Mouse (Mus musculus): Measurements from ENCODE around the gene Neurl3.

GRCm38 (mm10) chr1:36258631-36259030 lies 15.8 kb downstream of the Neurl3 start:
- no peak for TF ChIP-seq ZKSCAN1 (IDR thresholded peaks at IDR 0.05; ENCODE audit: borderline replicate concordance, low read depth, low read length)
- no peak for TF ChIP-seq KAT2A (IDR thresholded peaks at IDR 0.05; ENCODE audit: insufficient replicate concordance, low read length)
- TF ChIP-seq EP300 (IDR thresholded peaks at IDR 0.05; ENCODE audit: low read length) = no peak
- TF ChIP-seq JUND (conservative IDR thresholded peaks at IDR 0.05; ENCODE audit: low read depth, low read length) = no peak
